Mouse (Mus musculus): ENCODE results near the gene Sorbs1. TPM values are rescaled to one million over a fixed set of nuclear protein-coding genes. Genes with fewer than 3 reads are reported as not detected.

Gene Sorbs1
- polyA plus RNA-seq, 2 experiments, result 11.3 to 31.0 TPM

- Histone ChIP-seq H3K4me3 (ENCODE audit: insufficient read depth in 1 of 2, low read depth in 2 of 2, low read length in 2 of 2) (no peak overlapping the region), H3K9ac (replicated peaks) (no peak overlapping the region), H3K9me3 (ENCODE audit: control insufficient read depth, low read length) (no peaks in the 10 kb centered on the region), H3K36me3 (replicated peaks; ENCODE audit: control insufficient read depth, insufficient read depth, low read depth) (no peaks in the 10 kb centered on the region), H3K27me3 (ENCODE audit: control insufficient read depth, insufficient read depth, low read length) (no peaks in the 10 kb centered on the region), H3K4me2 (ENCODE audit: low read depth) (no peak overlapping the region), H3K27ac (no peak overlapping the region), H3K4me1 (replicated peaks; ENCODE audit: control insufficient read depth in 2 of 2, insufficient read depth in 2 of 2, low read length in 1 of 2) (peaks cover 6 to 15% of the 10 kb centered on the region in 2 experiments)
- 85% methylated on average over 9 of the region's 9 CpGs for WGBS (ENCODE audit: insufficient replicate concordance)
- no peak for DNase-seq (ENCODE audit: low read depth in 3 of 3, low spot score in 3 of 3)
- ATAC-seq (ENCODE audit: insufficient read depth), result no peak
- TF ChIP-seq CTCF (IDR thresholded peaks at IDR 0.05; ENCODE audit: low read depth) (no peak), EP300 (IDR thresholded peaks at IDR 0.05; ENCODE audit: low read depth) (no peak)
Measured at GRCm38 (mm10) chr19:40464408-40464807, 49.2 kb downstream of the Sorbs1 start.

GRCm38 (mm10) chr19:40462892-40463291, 50.7 kb downstream of the Sorbs1 start:
- no peak for ATAC-seq (ENCODE audit: insufficient read depth)
- DNase-seq (ENCODE audit: low read depth in 3 of 3, low spot score in 3 of 3), result no peak
- Histone ChIP-seq H3K27me3 (ENCODE audit: control insufficient read depth, insufficient read depth, low read length) (no peaks in the 10 kb centered on the region), H3K9ac (replicated peaks) (no peak overlapping the region), H3K27ac (no peak overlapping the region), H3K4me1 (replicated peaks; ENCODE audit: control insufficient read depth in 2 of 2, insufficient read depth in 2 of 2, low read length in 1 of 2) (peaks cover 6 to 15% of the 10 kb centered on the region in 2 experiments), H3K4me3 (ENCODE audit: insufficient read depth in 1 of 2, low read depth in 2 of 2, low read length in 2 of 2) (no peak overlapping the region), H3K4me2 (ENCODE audit: low read depth) (no peak overlapping the region), H3K9me3 (ENCODE audit: control insufficient read depth, low read length) (no peaks in the 10 kb centered on the region), H3K36me3 (replicated peaks; ENCODE audit: control insufficient read depth, insufficient read depth, low read depth) (no peaks in the 10 kb centered on the region)
- WGBS (ENCODE audit: insufficient replicate concordance), result 50% methylated on average over 6 of the region's 6 CpGs
- no peak for TF ChIP-seq EP300 (IDR thresholded peaks at IDR 0.05; ENCODE audit: low read depth)
- no peak for TF ChIP-seq CTCF (IDR thresholded peaks at IDR 0.05; ENCODE audit: low read depth)

- ATAC-seq (ENCODE audit: insufficient read depth) (no peak), DNase-seq (ENCODE audit: low read depth in 3 of 3, low spot score in 3 of 3) (no peak)
- no peak overlapping the region for H3K4me2 ChIP-seq (ENCODE audit: low read depth)
- no peak overlapping the region for H3K9ac ChIP-seq (replicated peaks)
- no peak overlapping the region for H3K4me3 ChIP-seq (ENCODE audit: insufficient read depth in 1 of 2, low read depth in 2 of 2, low read length in 2 of 2)
- H3K9me3 ChIP-seq (ENCODE audit: control insufficient read depth, low read length), result no peaks in the 10 kb centered on the region
- no peak overlapping the region for H3K27ac ChIP-seq
- TF ChIP-seq CTCF (IDR thresholded peaks at IDR 0.05; ENCODE audit: low read depth), result no peak
- no peak for TF ChIP-seq EP300 (IDR thresholded peaks at IDR 0.05; ENCODE audit: low read depth)
- peaks cover 6 to 15% of the 10 kb centered on the region in 2 experiments for H3K4me1 ChIP-seq (replicated peaks; ENCODE audit: control insufficient read depth in 2 of 2, insufficient read depth in 2 of 2, low read length in 1 of 2)
- no peaks in the 10 kb centered on the region for H3K36me3 ChIP-seq (replicated peaks; ENCODE audit: control insufficient read depth, insufficient read depth, low read depth)
- WGBS (ENCODE audit: insufficient replicate concordance), result 67% methylated on average over 2 of the region's 2 CpGs
- no peaks in the 10 kb centered on the region for H3K27me3 ChIP-seq (ENCODE audit: control insufficient read depth, insufficient read depth, low read length)
Measured at GRCm38 (mm10) chr19:40462481-40462880, 51.1 kb downstream of the Sorbs1 start.

GRCm38 (mm10) chr19:40461662-40462061, 51.9 kb downstream of the Sorbs1 start:
- Histone ChIP-seq H3K27me3 (ENCODE audit: control insufficient read depth, insufficient read depth, low read length) (no peaks in the 10 kb centered on the region), H3K27ac (no peak overlapping the region), H3K4me3 (ENCODE audit: insufficient read depth in 1 of 2, low read depth in 2 of 2, low read length in 2 of 2) (no peak overlapping the region), H3K36me3 (replicated peaks; ENCODE audit: control insufficient read depth, insufficient read depth, low read depth) (no peaks in the 10 kb centered on the region), H3K9ac (replicated peaks) (no peak overlapping the region), H3K9me3 (ENCODE audit: control insufficient read depth, low read length) (no peaks in the 10 kb centered on the region), H3K4me1 (replicated peaks; ENCODE audit: control insufficient read depth in 2 of 2, insufficient read depth in 2 of 2, low read length in 1 of 2) (peaks cover 6 to 15% of the 10 kb centered on the region in 2 experiments), H3K4me2 (ENCODE audit: low read depth) (no peak overlapping the region)
- ATAC-seq (ENCODE audit: insufficient read depth) (no peak), DNase-seq (ENCODE audit: low read depth in 3 of 3, low spot score in 3 of 3) (no peak)
- TF ChIP-seq EP300 (IDR thresholded peaks at IDR 0.05; ENCODE audit: low read depth), result no peak
- no peak for TF ChIP-seq CTCF (IDR thresholded peaks at IDR 0.05; ENCODE audit: low read depth)
- WGBS (ENCODE audit: insufficient replicate concordance), result 77% methylated on average over 1 of the region's 1 CpGs

- ATAC-seq (ENCODE audit: insufficient read depth), result peak; percentile 67; the same call in 1 of the 2 replicates
- TF ChIP-seq EP300 (IDR thresholded peaks at IDR 0.05; ENCODE audit: low read depth), result no peak
- Histone ChIP-seq H3K4me2 (ENCODE audit: low read depth) (no peak overlapping the region), H3K4me3 (ENCODE audit: insufficient read depth in 1 of 2, low read depth in 2 of 2, low read length in 2 of 2) (no peak overlapping the region), H3K9me3 (ENCODE audit: control insufficient read depth, low read length) (no peaks in the 10 kb centered on the region), H3K9ac (replicated peaks) (no peak overlapping the region), H3K27ac (no peak overlapping the region), H3K36me3 (replicated peaks; ENCODE audit: control insufficient read depth, insufficient read depth, low read depth) (no peaks in the 10 kb centered on the region), H3K27me3 (ENCODE audit: control insufficient read depth, insufficient read depth, low read length) (no peaks in the 10 kb centered on the region), H3K4me1 (replicated peaks; ENCODE audit: control insufficient read depth in 2 of 2, insufficient read depth in 2 of 2, low read length in 1 of 2) (peaks cover 6 to 15% of the 10 kb centered on the region in 2 experiments)
- WGBS (ENCODE audit: insufficient replicate concordance), result 25% methylated on average over 9 of the region's 9 CpGs
- peak in 1 of 3 experiments; percentile 17 for DNase-seq (ENCODE audit: low read depth in 3 of 3, low spot score in 3 of 3)
Measured at GRCm38 (mm10) chr19:40460854-40461490, 52.6 kb downstream of the Sorbs1 start.

Measured in liver, embryonic 14.5 days (tissue).